In the genomic region with DNA sequence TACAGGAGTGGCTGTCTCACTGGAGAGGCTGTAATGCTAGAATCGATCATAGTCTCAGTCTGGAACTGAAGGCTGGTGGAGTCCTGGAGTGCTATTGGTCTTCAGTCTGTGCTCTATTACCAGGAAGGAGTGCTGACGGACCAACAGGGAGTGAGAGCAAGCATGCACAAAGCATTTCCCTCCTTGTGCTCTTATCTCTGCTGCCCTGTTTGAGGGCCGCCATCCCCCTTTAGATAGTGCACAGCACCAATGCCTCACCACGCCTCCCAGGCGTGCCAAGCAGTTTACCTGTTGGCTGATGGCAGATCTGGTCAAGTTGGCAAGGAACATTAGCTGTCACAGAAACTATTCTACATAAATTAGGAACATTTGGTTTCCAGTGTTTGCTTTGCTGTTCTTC, we compare ENCODE assay signal across 16 mouse cellular contexts. TPM values are rescaled to one million over a fixed set of nuclear protein-coding genes. Genes with fewer than 3 reads are reported as not detected.
DNase-seq lines count a peak whose midpoint lies in the region; ATAC-seq and TF ChIP-seq lines count a peak whose summit lies in the region.
"Had no signal": no experiment of that assay in that cellular context is flagged by ENCODE, and none has a peak within 500 bp of the region (broad histone marks: within the 10 kb centered on the region; RNA-seq: fewer than 3 reads in every experiment).

No protein-coding gene starts in this region.

- no peak for TF ChIP-seq CTCF in heart, adult 2 months (IDR thresholded peaks at IDR 0.05)

- H3K27me3 ChIP-seq in heart, embryonic 10.5 days (ENCODE audit: insufficient read depth, poor library complexity, severe bottlenecking): no peaks in the 10 kb centered on the region
- H3K27me3 ChIP-seq in heart, adult 2 months (ENCODE audit: control insufficient read depth, insufficient read depth, low read length): no peaks in the 10 kb centered on the region
- H3K27me3 ChIP-seq in liver, embryonic 15.5 days: no peaks in the 10 kb centered on the region
- H3K27me3 ChIP-seq: embryonic facial prominence, embryonic 13.5 days; forebrain, embryonic 15.5 days; midbrain, embryonic 15.5 days; neural tube, embryonic 12.5 days had no signal

- TF ChIP-seq POLR2A in heart, adult 2 months (IDR thresholded peaks at IDR 0.05; ENCODE audit: insufficient read depth, low read depth, low read length): no peak

- ATAC-seq in liver, embryonic 15.5 days (ENCODE audit: insufficient read depth): peak; percentile 99
- ATAC-seq in activated CD4-positive, CD25-positive, alpha-beta regulatory T cell, adult 4 months: no peak
- ATAC-seq: forebrain, embryonic 15.5 days; midbrain, embryonic 15.5 days had no signal

- peak overlapping the region; percentile 63 for H3K4me2 ChIP-seq in liver, embryonic 15.5 days
- H3K4me2 ChIP-seq: embryonic facial prominence, embryonic 13.5 days; forebrain, embryonic 15.5 days; midbrain, embryonic 15.5 days; neural tube, embryonic 12.5 days had no signal

- no peak overlapping the region for H3K4me3 ChIP-seq in heart, embryonic 10.5 days
- no peak overlapping the region for H3K4me3 ChIP-seq in heart, adult 2 months
- peak overlapping the region; percentile 12 for H3K4me3 ChIP-seq in liver, embryonic 15.5 days (replicated peaks)
- H3K4me3 ChIP-seq: embryonic facial prominence, embryonic 13.5 days; forebrain, embryonic 15.5 days; midbrain, embryonic 15.5 days; neural tube, embryonic 12.5 days had no signal

- peaks cover 37% of the 10 kb centered on the region for H3K4me1 ChIP-seq in heart, embryonic 10.5 days
- H3K4me1 ChIP-seq in heart, adult 2 months (ENCODE audit: control insufficient read depth, insufficient read depth, low read length): peaks cover 6% of the 10 kb centered on the region
- H3K4me1 ChIP-seq in liver, embryonic 15.5 days (replicated peaks): peaks cover 71% of the 10 kb centered on the region
- H3K4me1 ChIP-seq: forebrain, embryonic 15.5 days; neural tube, embryonic 12.5 days had no signal

- DNase-seq in heart, embryonic 10.5 days (ENCODE audit: low spot score): peak; percentile 86
- DNase-seq in heart, adult 2 months: no peak
- DNase-seq in spleen, postnatal 4 days (ENCODE audit: low spot score in 2 of 2): peak; percentile 49 to 66
- DNase-seq in spleen, adult 18-20 months: no peak
- DNase-seq in adrenal gland, adult 2 months: no peak
- no peak for DNase-seq in cerebellum, postnatal 14 days
- DNase-seq: cerebellum, postnatal 25 days; kidney, adult 9 months; retina, postnatal 1 day; thymus, adult 2 months had no signal

- intact Hi-C loops in heart, adult 2 months (cut with DNase I): no loop called here

- TF ChIP-seq EP300 in heart, adult 2 months (IDR thresholded peaks at IDR 0.05; ENCODE audit: insufficient read depth, low read depth, low read length): no peak

- no peak overlapping the region for H3K9ac ChIP-seq in heart, adult 2 months (ENCODE audit: low read depth, low read length)
- peak overlapping the region; percentile 48 for H3K9ac ChIP-seq in liver, embryonic 15.5 days
- H3K9ac ChIP-seq: embryonic facial prominence, embryonic 13.5 days; forebrain, embryonic 15.5 days; midbrain, embryonic 15.5 days; neural tube, embryonic 12.5 days had no signal

- 0 out of 2 replicates have a peak, but pooled peaks cover 3% of the 10 kb centered on the region for H3K36me3 ChIP-seq in heart, embryonic 10.5 days
- peaks cover 8% of the 10 kb centered on the region; the same call in 1 of the 2 replicates for H3K36me3 ChIP-seq in heart, adult 2 months (ENCODE audit: control insufficient read depth, insufficient read depth, low read length)
- H3K36me3 ChIP-seq in liver, embryonic 15.5 days (replicated peaks): peaks cover 6% of the 10 kb centered on the region
- H3K36me3 ChIP-seq: forebrain, embryonic 15.5 days; midbrain, embryonic 15.5 days; neural tube, embryonic 12.5 days had no signal

- H3K9me3 ChIP-seq in heart, embryonic 10.5 days: no peaks in the 10 kb centered on the region
- H3K9me3 ChIP-seq in liver, embryonic 15.5 days (replicated peaks): no peaks in the 10 kb centered on the region
- H3K9me3 ChIP-seq: embryonic facial prominence, embryonic 13.5 days; forebrain, embryonic 15.5 days; midbrain, embryonic 15.5 days; neural tube, embryonic 12.5 days had no signal

- peak overlapping the region; percentile 64; the same call in 1 of the 2 replicates for H3K27ac ChIP-seq in heart, embryonic 10.5 days
- H3K27ac ChIP-seq in heart, adult 2 months: no peak overlapping the region
- peak overlapping the region; percentile 91 for H3K27ac ChIP-seq in liver, embryonic 15.5 days (replicated peaks)
- H3K27ac ChIP-seq: embryonic facial prominence, embryonic 13.5 days; forebrain, embryonic 15.5 days; midbrain, embryonic 15.5 days; neural tube, embryonic 12.5 days had no signal

- WGBS in heart, embryonic 10.5 days: 17% methylated on average over 5 of the region's 5 CpGs
- 53% methylated on average over 5 of the region's 5 CpGs for WGBS in heart, adult 2 months
- WGBS in liver, embryonic 15.5 days (ENCODE audit: insufficient replicate concordance): 12% methylated on average over 5 of the region's 5 CpGs

- H3K79me2 ChIP-seq in heart, adult 2 months (replicated peaks; ENCODE audit: control insufficient read depth, insufficient read depth, low read length): peaks cover 6% of the 10 kb centered on the region; the same call in 1 of the 2 replicates

RNA-seq across cellular contexts. Expression of a gene that starts 11.4 kb away (rescaled TPM):
- 6.7 and 8.7 TPM in 2 replicates for polyA plus RNA-seq in heart, embryonic 10.5 days (2016; fragmentation: Nextera tagmentation; extraction: Ambion mirVana)
- 10 to 100 TPM; 44.5 to 51.1 TPM for total RNA-seq in heart, adult 2 months (2021)
- 11.6 and 19.0 TPM in 2 replicates for polyA plus RNA-seq in heart, adult 2 months (2012; rRNA removed)
- polyA plus RNA-seq in liver, embryonic 15.5 days (2015; fragmentation: Nextera tagmentation; extraction: Ambion mirVana): 5.1 and 6.2 TPM in 2 replicates
- total RNA-seq in adrenal gland, adult 2 months (2021): 10 to 100 TPM; 32.9 to 34.0 TPM
- polyA plus RNA-seq in adrenal gland, adult 2 months (2012; rRNA removed): 8.5 and 10.7 TPM in 2 replicates
- 1 to 10 TPM; 7.2 to 8.5 TPM for polyA plus RNA-seq in activated CD4-positive, CD25-positive, alpha-beta regulatory T cell, adult 4 months (2017; shearing (Covaris generic))

Comparison
In these comparisons a context has a peak if more than half of its experiments do, and no peak if none do; other contexts are left out.
1. DNase-seq: peak in heart, embryonic 10.5 days (single experiment) and spleen, postnatal 4 days (2 of 2); none in heart, adult 2 months (0 of 2), spleen, adult 18-20 months (0 of 2), adrenal gland, adult 2 months (single experiment) and cerebellum, postnatal 14 days (0 of 2).